Comparison of ENCODE assay signal across 8 mouse cellular contexts in the genomic region with DNA sequence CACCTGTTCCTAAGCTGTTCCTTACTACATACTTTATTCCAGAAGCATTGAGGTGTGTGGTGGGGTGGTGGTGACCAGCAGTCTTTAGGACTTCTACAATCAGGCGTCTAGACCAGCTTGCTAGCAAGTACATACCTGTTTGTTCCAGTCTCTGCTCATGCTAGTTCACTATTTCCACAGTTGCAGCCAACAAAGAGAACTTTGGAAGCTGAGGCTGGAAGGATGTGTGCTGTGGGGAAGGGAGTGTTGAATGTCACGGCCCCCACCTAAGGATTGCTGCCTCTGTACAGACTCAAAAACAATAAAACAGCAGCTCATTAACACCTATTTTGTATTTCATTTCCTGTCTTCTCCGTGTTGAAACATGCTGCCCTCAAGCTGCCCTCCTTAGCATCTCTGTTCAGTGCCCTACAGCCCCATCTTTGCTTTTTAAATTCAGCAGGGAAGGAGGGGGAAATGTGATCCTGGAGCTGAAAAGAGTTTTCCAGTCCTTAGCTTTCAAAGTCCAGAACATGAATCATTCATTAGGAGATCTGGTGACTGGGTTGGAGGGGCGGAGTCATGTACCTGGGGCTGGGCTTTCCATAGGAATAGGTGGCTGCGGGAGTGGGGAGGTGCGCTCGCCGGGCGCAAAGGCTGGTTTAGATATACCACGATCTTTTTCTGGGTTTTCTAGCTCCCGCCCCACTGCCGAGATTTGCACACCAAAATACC. TPM values are rescaled to one million over a fixed set of nuclear protein-coding genes. Genes with fewer than 3 reads are reported as not detected.
DNase-seq lines count a peak whose midpoint lies in the region; ATAC-seq and TF ChIP-seq lines count a peak whose summit lies in the region.

No protein-coding gene starts in this region.

- peak; percentile 29 for DNase-seq in CD4-positive helper T cell, adult 2 months (ENCODE audit: low read depth, low spot score)
- DNase-seq in Muller cell, postnatal 12 days (ENCODE audit: inconsistent ontology term), result peak; percentile 83
- peak; percentile 80 for DNase-seq in embryo, embryonic 10.5 days (ENCODE audit: low spot score)
- DNase-seq in kidney, postnatal 0 days (ENCODE audit: low spot score), result peak; percentile 86
- DNase-seq in spleen, postnatal 14 days (ENCODE audit: low spot score in 2 of 2), result no peak

- H3K9me3 ChIP-seq in heart, embryonic 14.5 days (ENCODE audit: control insufficient read depth, low read length), result no peaks in the 10 kb centered on the region
- no peaks in the 10 kb centered on the region for H3K9me3 ChIP-seq in kidney, postnatal 0 days (replicated peaks; ENCODE audit: low read length)
- H3K9me3 ChIP-seq in lung, embryonic 16.5 days (ENCODE audit: control insufficient read depth, low read length), result no peaks in the 10 kb centered on the region
- no peaks in the 10 kb centered on the region for H3K9me3 ChIP-seq in stomach, embryonic 14.5 days (ENCODE audit: control insufficient read depth, low read depth, low read length)

- H3K4me2 ChIP-seq in heart, embryonic 14.5 days (ENCODE audit: low read length), result peak overlapping the region; percentile 94
- peak overlapping the region; percentile 95 for H3K4me2 ChIP-seq in kidney, postnatal 0 days (ENCODE audit: low read length)
- H3K4me2 ChIP-seq in lung, embryonic 16.5 days (ENCODE audit: low read depth, low read length), result peak overlapping the region; percentile 97
- peak overlapping the region; percentile 92 for H3K4me2 ChIP-seq in stomach, embryonic 14.5 days (replicated peaks; ENCODE audit: low read depth, low read length)

- ATAC-seq in heart, embryonic 14.5 days (ENCODE audit: insufficient number of reproducible peaks, insufficient read depth, low FRiP score, low read depth), result peak; percentile 37
- peak; percentile 76 for ATAC-seq in kidney, postnatal 0 days (replicated peaks; ENCODE audit: low FRiP score, low read depth)
- ATAC-seq in lung, embryonic 16.5 days (ENCODE audit: low read depth), result peak; percentile 66
- ATAC-seq in stomach, embryonic 14.5 days (ENCODE audit: insufficient number of reproducible peaks, insufficient read depth, low FRiP score, low read depth), result peak; percentile 82

- H3K4me1 ChIP-seq in heart, embryonic 14.5 days (ENCODE audit: control insufficient read depth in 2 of 2, insufficient read depth in 2 of 2, low read length in 2 of 2), result peaks cover 20 to 25% of the 10 kb centered on the region in 2 experiments
- 0 out of 2 replicates have a peak, but pooled peaks cover 13% of the 10 kb centered on the region for H3K4me1 ChIP-seq in kidney, postnatal 0 days (replicated peaks; ENCODE audit: insufficient read depth, low read length)
- H3K4me1 ChIP-seq in lung, embryonic 16.5 days (replicated peaks; ENCODE audit: control insufficient read depth, insufficient read depth, low read length), result peaks cover 16% of the 10 kb centered on the region
- H3K4me1 ChIP-seq in stomach, embryonic 14.5 days (ENCODE audit: control insufficient read depth, insufficient read depth, low read length), result peaks cover 21% of the 10 kb centered on the region

- no peaks in the 10 kb centered on the region for H3K27me3 ChIP-seq in heart, embryonic 14.5 days (ENCODE audit: control insufficient read depth, insufficient read depth, low read length)
- no peaks in the 10 kb centered on the region for H3K27me3 ChIP-seq in kidney, postnatal 0 days (ENCODE audit: insufficient read depth, low read length)
- H3K27me3 ChIP-seq in lung, embryonic 16.5 days (ENCODE audit: control insufficient read depth, insufficient read depth, low read depth, low read length), result no peaks in the 10 kb centered on the region
- no peaks in the 10 kb centered on the region for H3K27me3 ChIP-seq in stomach, embryonic 14.5 days (ENCODE audit: control insufficient read depth, insufficient read depth, low read length)

- H3K36me3 ChIP-seq in heart, embryonic 14.5 days (ENCODE audit: control insufficient read depth, insufficient read depth, low read length), result peaks cover 8% of the 10 kb centered on the region
- peaks cover 6% of the 10 kb centered on the region; the same call in 1 of the 2 replicates for H3K36me3 ChIP-seq in kidney, postnatal 0 days (ENCODE audit: insufficient read depth, low read length)
- no peaks in the 10 kb centered on the region for H3K36me3 ChIP-seq in lung, embryonic 16.5 days (ENCODE audit: control insufficient read depth, insufficient read depth, low read length)
- H3K36me3 ChIP-seq in stomach, embryonic 14.5 days (ENCODE audit: control insufficient read depth, insufficient read depth, low read length), result no peaks in the 10 kb centered on the region

- peak overlapping the region; percentile 83 to 92 for H3K27ac ChIP-seq in heart, embryonic 14.5 days (replicated peaks in 1 of 2; ENCODE audit: control insufficient read depth in 1 of 2, insufficient read depth in 1 of 2, low read depth in 2 of 2, low read length in 2 of 2)
- peak overlapping the region; percentile 93 for H3K27ac ChIP-seq in kidney, postnatal 0 days
- peak overlapping the region; percentile 64 for H3K27ac ChIP-seq in lung, embryonic 16.5 days (ENCODE audit: low read length)
- peak overlapping the region; percentile 85 for H3K27ac ChIP-seq in stomach, embryonic 14.5 days (ENCODE audit: low read length)

- peak overlapping the region; percentile 47 to 51 for H3K4me3 ChIP-seq in heart, embryonic 14.5 days (ENCODE audit: control insufficient read depth in 1 of 2, insufficient read depth in 1 of 2, low read depth in 1 of 2, low read length in 2 of 2)
- peak overlapping the region; percentile 61 for H3K4me3 ChIP-seq in kidney, postnatal 0 days (replicated peaks; ENCODE audit: low read depth, low read length)
- H3K4me3 ChIP-seq in lung, embryonic 16.5 days (ENCODE audit: low read length), result peak overlapping the region; percentile 57
- H3K4me3 ChIP-seq in stomach, embryonic 14.5 days (ENCODE audit: low read depth, low read length), result peak overlapping the region; percentile 49

- no peak for TF ChIP-seq CTCF in kidney, postnatal 0 days (IDR thresholded peaks at IDR 0.05; ENCODE audit: low read depth)

- H3K9ac ChIP-seq in heart, embryonic 14.5 days (ENCODE audit: low read length), result peak overlapping the region; percentile 70
- H3K9ac ChIP-seq in kidney, postnatal 0 days (ENCODE audit: low read depth, low read length), result peak overlapping the region; percentile 72
- H3K9ac ChIP-seq in lung, embryonic 16.5 days (ENCODE audit: low read length), result peak overlapping the region; percentile 72
- H3K9ac ChIP-seq in stomach, embryonic 14.5 days (replicated peaks; ENCODE audit: low read depth, low read length), result peak overlapping the region; percentile 55

- 2% methylated on average over 12 of the region's 12 CpGs for WGBS in heart, embryonic 14.5 days
- WGBS in kidney, postnatal 0 days, result 0% methylated on average over 12 of the region's 12 CpGs
- 2% methylated on average over 12 of the region's 12 CpGs for WGBS in lung, embryonic 16.5 days
- under 1% methylated on average over 12 of the region's 12 CpGs for WGBS in stomach, embryonic 14.5 days

RNA-seq across cellular contexts. Expression of gene Mtmr11, which starts 0.8 kb away (rescaled TPM):
- 7.7 and 7.9 TPM in 2 replicates for polyA plus RNA-seq in heart, embryonic 14.5 days (2014; fragmentation: Nextera tagmentation; extraction: Ambion mirVana)
- polyA plus RNA-seq in kidney, postnatal 0 days (2015; fragmentation: Nextera tagmentation; extraction: Ambion mirVana), result 27.1 and 35.0 TPM in 2 replicates
- 13.0 and 14.0 TPM in 2 replicates for polyA plus RNA-seq in lung, embryonic 16.5 days (2015; fragmentation: Nextera tagmentation; extraction: Ambion mirVana)
- polyA plus RNA-seq in stomach, embryonic 14.5 days (2014; fragmentation: Nextera tagmentation; extraction: Ambion mirVana), result 20.8 and 24.6 TPM in 2 replicates

RNA-seq across cellular contexts. Expression of gene Sf3b4, which starts 11.2 kb away (rescaled TPM):
- polyA plus RNA-seq in heart, embryonic 14.5 days (2014; fragmentation: Nextera tagmentation; extraction: Ambion mirVana), result 83.7 and 88.8 TPM in 2 replicates
- 128 and 138 TPM in 2 replicates for polyA plus RNA-seq in kidney, postnatal 0 days (2015; fragmentation: Nextera tagmentation; extraction: Ambion mirVana)
- polyA plus RNA-seq in lung, embryonic 16.5 days (2015; fragmentation: Nextera tagmentation; extraction: Ambion mirVana), result 143 and 167 TPM in 2 replicates
- 161 and 166 TPM in 2 replicates for polyA plus RNA-seq in stomach, embryonic 14.5 days (2014; fragmentation: Nextera tagmentation; extraction: Ambion mirVana)

RNA-seq across cellular contexts. Expression of gene Sv2a, which starts 20.0 kb away (rescaled TPM):
- polyA plus RNA-seq in heart, embryonic 14.5 days (2014; fragmentation: Nextera tagmentation; extraction: Ambion mirVana), result 10.8 and 12.0 TPM in 2 replicates
- polyA plus RNA-seq in kidney, postnatal 0 days (2015; fragmentation: Nextera tagmentation; extraction: Ambion mirVana), result 9.4 and 12.2 TPM in 2 replicates
- polyA plus RNA-seq in lung, embryonic 16.5 days (2015; fragmentation: Nextera tagmentation; extraction: Ambion mirVana), result 2.3 and 2.6 TPM in 2 replicates
- polyA plus RNA-seq in stomach, embryonic 14.5 days (2014; fragmentation: Nextera tagmentation; extraction: Ambion mirVana), result 5.7 and 6.5 TPM in 2 replicates

RNA-seq across cellular contexts. Expression of gene Otud7b, which starts 56.6 kb away (rescaled TPM):
- 12.6 and 16.2 TPM in 2 replicates for polyA plus RNA-seq in heart, embryonic 14.5 days (2014; fragmentation: Nextera tagmentation; extraction: Ambion mirVana)
- polyA plus RNA-seq in kidney, postnatal 0 days (2015; fragmentation: Nextera tagmentation; extraction: Ambion mirVana), result 20.7 and 21.8 TPM in 2 replicates
- 18.8 and 22.9 TPM in 2 replicates for polyA plus RNA-seq in lung, embryonic 16.5 days (2015; fragmentation: Nextera tagmentation; extraction: Ambion mirVana)
- polyA plus RNA-seq in stomach, embryonic 14.5 days (2014; fragmentation: Nextera tagmentation; extraction: Ambion mirVana), result 13.9 and 16.2 TPM in 2 replicates

RNA-seq across cellular contexts. Expression of gene Bola1, which starts 58.5 kb away (rescaled TPM):
- 50.2 and 56.1 TPM in 2 replicates for polyA plus RNA-seq in heart, embryonic 14.5 days (2014; fragmentation: Nextera tagmentation; extraction: Ambion mirVana)
- polyA plus RNA-seq in kidney, postnatal 0 days (2015; fragmentation: Nextera tagmentation; extraction: Ambion mirVana), result 66.4 and 70.5 TPM in 2 replicates
- polyA plus RNA-seq in lung, embryonic 16.5 days (2015; fragmentation: Nextera tagmentation; extraction: Ambion mirVana), result 51.4 and 51.6 TPM in 2 replicates
- polyA plus RNA-seq in stomach, embryonic 14.5 days (2014; fragmentation: Nextera tagmentation; extraction: Ambion mirVana), result 52.7 and 61.3 TPM in 2 replicates

Comparison
In these comparisons a context has a peak if more than half of its experiments do, and no peak if none do; other contexts are left out.
1. DNase-seq: peak in CD4-positive helper T cell, adult 2 months (single experiment), Muller cell, postnatal 12 days (single experiment), embryo, embryonic 10.5 days (single experiment) and kidney, postnatal 0 days (single experiment); none in spleen, postnatal 14 days (0 of 2).
2. Peak in every context shown above with its lines, with median percentiles within 50 percentile points of each other: ATAC-seq, H3K27ac ChIP-seq, H3K4me2 ChIP-seq, H3K4me3 ChIP-seq and H3K9ac ChIP-seq.